Mouse (Mus musculus): ENCODE data around the gene Shisa5. TPM values are rescaled to one million over a fixed set of nuclear protein-coding genes. Genes with fewer than 3 reads are reported as not detected.

The Shisa5 gene
- total and polyA plus RNA-seq, 3 experiments, result 153 to 170 (median 166) TPM

DNA sequence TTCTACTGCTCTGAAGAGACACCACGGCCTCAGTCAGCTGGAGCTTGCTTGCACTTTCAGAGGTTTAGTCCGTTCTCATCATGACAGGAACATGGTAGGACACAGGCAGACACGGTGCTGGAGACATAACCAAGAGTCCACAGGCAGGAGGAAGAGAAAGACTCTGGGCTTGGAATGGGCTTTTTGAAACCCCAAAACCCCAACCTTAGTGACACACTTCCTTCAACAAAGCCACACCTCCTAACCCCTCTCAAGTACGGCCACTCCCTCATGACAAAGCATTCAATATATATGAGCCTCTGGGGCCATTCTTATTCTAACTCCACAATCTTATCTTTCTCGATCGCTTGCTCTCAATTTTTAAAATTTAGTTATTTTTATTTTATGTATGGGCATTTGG lies 5.9 kb upstream of the Shisa5 start:
- in situ Hi-C loops (cut with MboI; ENCODE audit: low pct_ligation_motif_present, low pct_unique_long_range_greater_than_20kb, low sequenced_read_pairs), result no loop called here

DNA sequence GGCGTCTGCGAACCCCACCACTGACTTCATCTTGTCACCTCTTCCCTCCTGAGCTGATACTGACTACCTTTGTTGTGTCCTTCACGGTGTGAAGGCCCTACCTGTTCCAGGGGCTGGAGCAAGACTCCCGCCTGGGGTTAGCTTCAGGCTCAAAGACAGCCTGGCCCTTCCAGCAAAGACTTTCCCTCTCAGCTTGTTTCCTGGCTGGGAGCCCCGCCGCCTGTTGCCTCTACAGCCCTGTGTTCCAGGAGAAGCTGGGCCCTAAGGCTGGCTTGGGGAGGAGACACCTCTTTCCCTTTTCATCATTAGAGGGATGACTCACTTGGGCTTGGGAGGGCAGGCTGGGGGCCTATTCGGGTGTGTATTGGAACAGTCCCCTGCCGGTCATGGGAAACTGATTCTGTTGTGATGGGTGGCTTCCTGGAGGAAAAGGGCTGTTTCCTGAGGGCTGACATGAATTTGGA lies 568 bp downstream of the Shisa5 start:
- Histone ChIP-seq H3K4me2 (ENCODE audit: insufficient read depth, low read depth, poor library complexity, severe bottlenecking) (peak overlapping the region; percentile 69), H3K27me3 (replicated peaks) (no peaks in the 10 kb centered on the region), H3K27ac (ENCODE audit: insufficient read depth, low read depth) (no peak overlapping the region), H3K4me1 (ENCODE audit: control insufficient read depth in 1 of 2, insufficient read depth in 2 of 2) (peaks cover 16 to 21% of the 10 kb centered on the region in 2 experiments), H3K4me3 (replicated peaks in 1 of 3; ENCODE audit: low read depth in 2 of 3, low read length in 2 of 3, poor library complexity in 1 of 3) (peak overlapping the region; percentile 63 to 77 (median 69)), H3K9ac (ENCODE audit: insufficient read depth, low read depth) (peak overlapping the region; percentile 46; the same call in 1 of the 2 replicates), H3K9me3 (replicated peaks; ENCODE audit: low read length) (no peaks in the 10 kb centered on the region), H3K36me3 (replicated peaks in 1 of 2; ENCODE audit: control insufficient read depth in 1 of 2, insufficient read depth in 1 of 2, low read length in 1 of 2) (peaks cover 0 to 14% of the 10 kb centered on the region in 2 experiments), H3K79me2 (replicated peaks; ENCODE audit: control insufficient read depth, extremely low read depth, insufficient read depth, poor library complexity, severe bottlenecking) (no peaks in the 10 kb centered on the region)
- no peak for DNase-seq (ENCODE audit: extremely low read depth)
- in situ Hi-C loops (cut with MboI; ENCODE audit: low pct_ligation_motif_present, low pct_unique_long_range_greater_than_20kb, low sequenced_read_pairs) (no loop called here), dilution Hi-C loops (cut with MboI; ENCODE audit: extremely low pct_ligation_motif_present, extremely low pct_unique_long_range_greater_than_20kb, low sequenced_read_pairs) (no loop called here)
- TF ChIP-seq TBP (conservative IDR thresholded peaks at IDR 0.05; ENCODE audit: low read depth, low read length), result no peak
- TF ChIP-seq MXI1 (IDR thresholded peaks at IDR 0.05; ENCODE audit: low read depth, low read length), result no peak
- no peak for TF ChIP-seq ZNF384 (IDR thresholded peaks at IDR 0.05; ENCODE audit: low read depth, low read length)
- TF ChIP-seq KAT2A (IDR thresholded peaks at IDR 0.05; ENCODE audit: insufficient replicate concordance, low read length), result no peak
- no peak for TF ChIP-seq RAD21 (IDR thresholded peaks at IDR 0.05; ENCODE audit: low read depth, low read length)
- TF ChIP-seq HCFC1 (IDR thresholded peaks at IDR 0.05; ENCODE audit: low read depth, low read length), result no peak
- TF ChIP-seq ETS1 (conservative IDR thresholded peaks at IDR 0.05; ENCODE audit: low read depth, low read length), result no peak
- TF ChIP-seq JUN (IDR thresholded peaks at IDR 0.05; ENCODE audit: insufficient read depth, low read depth, low read length), result no peak
- TF ChIP-seq MAFK (IDR thresholded peaks at IDR 0.05; ENCODE audit: insufficient replicate concordance, low read length), result no peak
- no peak for TF ChIP-seq MYC (IDR thresholded peaks at IDR 0.05; ENCODE audit: low read depth, low read length)
- no peak for TF ChIP-seq BHLHE40 (IDR thresholded peaks at IDR 0.05; ENCODE audit: low read depth, low read length)
- TF ChIP-seq POLR2AphosphoS2 (IDR thresholded peaks at IDR 0.05; ENCODE audit: low read depth, low read length), result no peak
- no peak for TF ChIP-seq RCOR1 (conservative IDR thresholded peaks at IDR 0.05; ENCODE audit: low read depth, low read length)
- no peak for TF ChIP-seq NRF1 (IDR thresholded peaks at IDR 0.05; ENCODE audit: low read depth, low read length)
- no peak for TF ChIP-seq TCF12 (IDR thresholded peaks at IDR 0.05; ENCODE audit: low read depth, low read length)
- no peak for TF ChIP-seq NELFE (IDR thresholded peaks at IDR 0.05; ENCODE audit: low read depth, low read length)

More for the DNA sequence above, 5.9 kb upstream of the Shisa5 start:
- TF ChIP-seq HCFC1 (IDR thresholded peaks at IDR 0.05; ENCODE audit: low read depth, low read length) (no peak), E2F4 (IDR thresholded peaks at IDR 0.05; ENCODE audit: insufficient replicate concordance, low read depth, low read length) (no peak), ZMIZ1 (IDR thresholded peaks at IDR 0.05; ENCODE audit: low read depth, low read length) (no peak), KAT2A (IDR thresholded peaks at IDR 0.05; ENCODE audit: insufficient replicate concordance, low read length) (no peak), UBTF (IDR thresholded peaks at IDR 0.05; ENCODE audit: low read depth, low read length) (no peak), SIN3A (IDR thresholded peaks at IDR 0.05; ENCODE audit: low read length) (no peak), ETS1 (conservative IDR thresholded peaks at IDR 0.05; ENCODE audit: low read depth, low read length) (no peak), RAD21 (IDR thresholded peaks at IDR 0.05; ENCODE audit: low read depth, low read length) (no peak), MYC (IDR thresholded peaks at IDR 0.05; ENCODE audit: low read depth, low read length) (no peak), TBP (conservative IDR thresholded peaks at IDR 0.05; ENCODE audit: low read depth, low read length) (no peak), ZC3H11A (IDR thresholded peaks at IDR 0.05; ENCODE audit: low read depth, low read length) (no peak), PAX5 (IDR thresholded peaks at IDR 0.05; ENCODE audit: low read length) (no peak), ZNF384 (IDR thresholded peaks at IDR 0.05; ENCODE audit: low read depth, low read length) (no peak), BHLHE40 (IDR thresholded peaks at IDR 0.05; ENCODE audit: low read depth, low read length) (no peak), MAZ (IDR thresholded peaks at IDR 0.05; ENCODE audit: low read depth, low read length) (no peak), USF1 (IDR thresholded peaks at IDR 0.05; ENCODE audit: low read depth, low read length) (no peak), CHD1 (IDR thresholded peaks at IDR 0.05; ENCODE audit: low read depth, low read length) (no peak), ZKSCAN1 (IDR thresholded peaks at IDR 0.05; ENCODE audit: borderline replicate concordance, low read depth, low read length) (no peak), JUND (conservative IDR thresholded peaks at IDR 0.05; ENCODE audit: low read depth, low read length) (no peak), MXI1 (IDR thresholded peaks at IDR 0.05; ENCODE audit: low read depth, low read length) (no peak)
- no peaks in the 10 kb centered on the region for H3K79me2 ChIP-seq (replicated peaks; ENCODE audit: control insufficient read depth, extremely low read depth, insufficient read depth, poor library complexity, severe bottlenecking)
- no peak overlapping the region for H3K9ac ChIP-seq (ENCODE audit: insufficient read depth, low read depth)
- no peak overlapping the region for H3K4me3 ChIP-seq (replicated peaks in 1 of 3; ENCODE audit: low read depth in 2 of 3, low read length in 2 of 3, poor library complexity in 1 of 3)
- no peaks in the 10 kb centered on the region for H3K27me3 ChIP-seq (replicated peaks)
- H3K9me3 ChIP-seq (replicated peaks; ENCODE audit: low read length), result no peaks in the 10 kb centered on the region
- H3K4me1 ChIP-seq (ENCODE audit: control insufficient read depth in 1 of 2, insufficient read depth in 2 of 2), result no peaks in the 10 kb centered on the region
- no peak overlapping the region for H3K27ac ChIP-seq (ENCODE audit: insufficient read depth, low read depth)
- dilution Hi-C loops (cut with MboI; ENCODE audit: extremely low pct_ligation_motif_present, extremely low pct_unique_long_range_greater_than_20kb, low sequenced_read_pairs), result no loop called here
- no peak overlapping the region for H3K4me2 ChIP-seq (ENCODE audit: insufficient read depth, low read depth, poor library complexity, severe bottlenecking)
- DNase-seq (ENCODE audit: extremely low read depth), result no peak
- peaks cover 0 to 31% of the 10 kb centered on the region in 2 experiments for H3K36me3 ChIP-seq (replicated peaks in 1 of 2; ENCODE audit: control insufficient read depth in 1 of 2, insufficient read depth in 1 of 2, low read length in 1 of 2)
